Mouse (Mus musculus) embryonic facial prominence, embryonic 15.5 days (tissue): ENCODE data around the gene Csde1. TPM values are rescaled to one million over a fixed set of nuclear protein-coding genes. Genes with fewer than 3 reads are reported as not detected.

Experiments used
- ATAC-seq: fragments of 200-750 bp; cut with Nextera tagmentation; 2 replicates; pipeline ENCODE4 v1.8.0; 2017; ENCODE audit warnings: low read depth, moderate TSS enrichment; ENCODE audit not compliant: insufficient number of reproducible peaks, low FRiP score, low TSS enrichment
- H3K27ac ChIP-seq: fragments of 300-500 bp; sonication (generic); replicated peaks from 2 replicates; pipeline ENCODE4 v1.5.1; 2015; ENCODE audit warnings: mild to moderate bottlenecking, inconsistent platforms
- H3K27me3 ChIP-seq: fragments of 300-500 bp; sonication (generic); 2 replicates; pipeline ENCODE4 v1.6.1; 2015; ENCODE audit warnings: inconsistent platforms
- H3K36me3 ChIP-seq: fragments of 300-500 bp; sonication (generic); 2 replicates; pipeline ENCODE4 v1.6.1; 2015; ENCODE audit warnings: mild to moderate bottlenecking, inconsistent platforms
- H3K4me1 ChIP-seq: fragments of 300-500 bp; sonication (generic); 2 replicates; pipeline ENCODE4 v1.6.1; 2015; ENCODE audit warnings: inconsistent platforms
- H3K4me2 ChIP-seq: fragments of 300-500 bp; sonication (generic); replicated peaks from 2 replicates; pipeline ENCODE4 v1.6.1; 2015; ENCODE audit warnings: mild to moderate bottlenecking, inconsistent platforms
- H3K4me3 ChIP-seq: fragments of 300-500 bp; sonication (generic); replicated peaks from 2 replicates; pipeline ENCODE4 v1.5.1; 2015; ENCODE audit warnings: mild to moderate bottlenecking, inconsistent platforms
- H3K9ac ChIP-seq: fragments of 300-500 bp; sonication (generic); 2 replicates; pipeline ENCODE4 v1.6.1; 2015; ENCODE audit warnings: inconsistent platforms
- H3K9me3 ChIP-seq: fragments of 300-500 bp; sonication (generic); replicated peaks from 2 replicates; pipeline ENCODE4 v1.6.1; 2016; ENCODE audit warnings: inconsistent platforms
- WGBS: fragments of 180-500 bp; shearing (Covaris S2); methylation state at CpG from one replicate; pipeline ENCODE4 v1.1.7; 2015; 5-methylcytosine and 5-hydroxymethylcytosine counted together
- polyA plus RNA-seq: library from polyadenylated mRNA; unstranded; fragments of >200 nt; fragmentation: Nextera tagmentation; extraction: Ambion mirVana; gene quantifications from 2 replicates; pipeline ENCODE4 v1.2.1, GENCODE M21; 2015

The Csde1 gene
- polyA plus RNA-seq, result 298 and 303 TPM in 2 replicates

GRCm38 (mm10) chr3:103020249-103020942 lies at the start of gene Csde1:
Csde1 (plus strand) TSS chr3:103020426.
- H3K9ac ChIP-seq, result peak within 1 kb of the TSS; percentile 98
- no peaks in the 10 kb centered on the region for H3K9me3 ChIP-seq
- H3K4me2 ChIP-seq, result peak within 1 kb of the TSS; percentile 58
- no peaks in the 10 kb centered on the region for H3K36me3 ChIP-seq
- H3K4me1 ChIP-seq, result peaks cover 16% of the 10 kb centered on the region
- ATAC-seq, result peak; percentile 92
- H3K4me3 ChIP-seq, result peak within 1 kb of the TSS; percentile 94
- peak within 1 kb of the TSS; percentile 97 for H3K27ac ChIP-seq
- H3K27me3 ChIP-seq, result no peaks in the 10 kb centered on the region
- WGBS, result under 1% methylated on average over 55 of the region's 55 CpGs

- no peaks in the 10 kb centered on the region for H3K36me3 ChIP-seq
- no peak overlapping the region for H3K9ac ChIP-seq
- no peak overlapping the region for H3K4me2 ChIP-seq
- no peak for ATAC-seq
- no peaks in the 10 kb centered on the region for H3K9me3 ChIP-seq
- 0 out of 2 replicates have a peak overlapping the region, but pooled peaks have one; percentile 4 for H3K27ac ChIP-seq
- H3K4me1 ChIP-seq, result no peaks in the 10 kb centered on the region
- 81% methylated on average over 3 of the region's 3 CpGs for WGBS
- H3K27me3 ChIP-seq, result no peaks in the 10 kb centered on the region
- no peak overlapping the region for H3K4me3 ChIP-seq
These were observed 49.7 kb upstream of the Csde1 start for GRCm38 (mm10) chr3:102970508-102970907.

GRCm38 (mm10) chr3:102976906-102977305 lies 43.3 kb upstream of the Csde1 start:
- Histone ChIP-seq H3K4me1 (peaks cover 3% of the 10 kb centered on the region; the same call in 1 of the 2 replicates), H3K4me3 (no peak overlapping the region), H3K4me2 (no peak overlapping the region), H3K27me3 (no peaks in the 10 kb centered on the region), H3K27ac (no peak overlapping the region), H3K36me3 (no peaks in the 10 kb centered on the region), H3K9me3 (no peaks in the 10 kb centered on the region), H3K9ac (no peak overlapping the region)
- ATAC-seq, result no peak
- WGBS, result 76% methylated on average over 4 of the region's 4 CpGs

- Histone ChIP-seq H3K9ac (no peak overlapping the region), H3K4me2 (no peak overlapping the region)
These were observed 40.5 kb upstream of the Csde1 start for GRCm38 (mm10) chr3:102979550-102980348.

GRCm38 (mm10) chr3:102980349-102980736 lies 39.9 kb upstream of the Csde1 start:
- Histone ChIP-seq H3K4me1 (peaks cover 3% of the 10 kb centered on the region; the same call in 1 of the 2 replicates), H3K4me3 (no peak overlapping the region), H3K9ac (no peak overlapping the region), H3K36me3 (no peaks in the 10 kb centered on the region), H3K9me3 (no peaks in the 10 kb centered on the region), H3K27me3 (no peaks in the 10 kb centered on the region), H3K27ac (no peak overlapping the region), H3K4me2 (no peak overlapping the region)
- 58% methylated on average over 3 of the region's 3 CpGs for WGBS
- no peak for ATAC-seq

More at GRCm38 (mm10) chr3:102979550-102980348, 40.5 kb upstream of the Csde1 start:
- 33% methylated on average over 10 of the region's 10 CpGs for WGBS
- Histone ChIP-seq H3K27ac (no peak overlapping the region), H3K4me1 (peaks cover 3% of the 10 kb centered on the region; the same call in 1 of the 2 replicates), H3K9me3 (no peaks in the 10 kb centered on the region), H3K4me3 (no peak overlapping the region), H3K27me3 (no peaks in the 10 kb centered on the region), H3K36me3 (no peaks in the 10 kb centered on the region)
- ATAC-seq, result no peak

- WGBS, result 75% methylated on average over 8 of the region's 8 CpGs
These were observed 29.2 kb upstream of the Csde1 start for GRCm38 (mm10) chr3:102991041-102991440.

GRCm38 (mm10) chr3:102992936-102993335 lies 27.3 kb upstream of the Csde1 start:
- 35% methylated on average over 3 of the region's 3 CpGs for WGBS

More at GRCm38 (mm10) chr3:102991041-102991440, 29.2 kb upstream of the Csde1 start:
- H3K4me1 ChIP-seq, result peaks cover 5% of the 10 kb centered on the region; the same call in 1 of the 2 replicates
- no peaks in the 10 kb centered on the region for H3K9me3 ChIP-seq
- no peak overlapping the region for H3K9ac ChIP-seq
- no peak for ATAC-seq
- no peak overlapping the region for H3K4me2 ChIP-seq
- no peaks in the 10 kb centered on the region for H3K27me3 ChIP-seq
- H3K36me3 ChIP-seq, result no peaks in the 10 kb centered on the region
- H3K27ac ChIP-seq, result no peak overlapping the region
- no peak overlapping the region for H3K4me3 ChIP-seq

GRCm38 (mm10) chr3:102995233-102995604 lies 25.0 kb upstream of the Csde1 start:
- 47% methylated on average over 7 of the region's 7 CpGs for WGBS
- no peak for ATAC-seq
- Histone ChIP-seq H3K9me3 (no peaks in the 10 kb centered on the region), H3K4me2 (peak overlapping the region; percentile 53), H3K36me3 (peaks cover 23% of the 10 kb centered on the region), H3K27me3 (no peaks in the 10 kb centered on the region), H3K4me3 (peak overlapping the region; percentile 82), H3K27ac (peak overlapping the region; percentile 96; the same call in 1 of the 2 replicates), H3K9ac (no peak overlapping the region), H3K4me1 (peaks cover 16% of the 10 kb centered on the region)

More at GRCm38 (mm10) chr3:102992936-102993335, 27.3 kb upstream of the Csde1 start:
- peaks cover 16% of the 10 kb centered on the region for H3K4me1 ChIP-seq
- no peak overlapping the region for H3K9ac ChIP-seq
- H3K4me2 ChIP-seq, result no peak overlapping the region
- no peak overlapping the region for H3K27ac ChIP-seq
- no peaks in the 10 kb centered on the region for H3K27me3 ChIP-seq
- H3K4me3 ChIP-seq, result no peak overlapping the region
- no peaks in the 10 kb centered on the region for H3K9me3 ChIP-seq
- no peak for ATAC-seq
- H3K36me3 ChIP-seq, result 0 out of 2 replicates have a peak, but pooled peaks cover under 1% of the 10 kb centered on the region

GRCm38 (mm10) chr3:102995605-102996321 lies 24.5 kb upstream of the Csde1 start, which contains the start of gene Sike1:
Sike1 (plus strand) TSS chr3:102995708.
- WGBS, result 1% methylated on average over 52 of the region's 60 CpGs
- H3K9ac ChIP-seq, result peak within 1 kb of the TSS; percentile 77
- peak within 1 kb of the TSS; percentile 96 for H3K27ac ChIP-seq
- ATAC-seq, result peak; percentile 96
- no peaks in the 10 kb centered on the region for H3K9me3 ChIP-seq
- peaks cover 28% of the 10 kb centered on the region for H3K36me3 ChIP-seq
- peak within 1 kb of the TSS; percentile 53 for H3K4me2 ChIP-seq
- peak within 1 kb of the TSS; percentile 82 for H3K4me3 ChIP-seq
- no peaks in the 10 kb centered on the region for H3K27me3 ChIP-seq
- H3K4me1 ChIP-seq, result peaks cover 16% of the 10 kb centered on the region

GRCm38 (mm10) chr3:102997036-102997435 lies 23.2 kb upstream of the Csde1 start:
- Histone ChIP-seq H3K9me3 (no peaks in the 10 kb centered on the region), H3K9ac (no peak overlapping the region), H3K4me2 (no peak overlapping the region), H3K27ac (no peak overlapping the region), H3K27me3 (no peaks in the 10 kb centered on the region), H3K4me3 (peak overlapping the region; percentile 82; the same call in 1 of the 2 replicates), H3K36me3 (peaks cover 37% of the 10 kb centered on the region), H3K4me1 (peaks cover 16% of the 10 kb centered on the region)
- ATAC-seq, result no peak
- 52% methylated on average over 10 of the region's 10 CpGs for WGBS
